Comparison of ENCODE assay signal across 20 mouse cellular contexts in the genomic region with DNA sequence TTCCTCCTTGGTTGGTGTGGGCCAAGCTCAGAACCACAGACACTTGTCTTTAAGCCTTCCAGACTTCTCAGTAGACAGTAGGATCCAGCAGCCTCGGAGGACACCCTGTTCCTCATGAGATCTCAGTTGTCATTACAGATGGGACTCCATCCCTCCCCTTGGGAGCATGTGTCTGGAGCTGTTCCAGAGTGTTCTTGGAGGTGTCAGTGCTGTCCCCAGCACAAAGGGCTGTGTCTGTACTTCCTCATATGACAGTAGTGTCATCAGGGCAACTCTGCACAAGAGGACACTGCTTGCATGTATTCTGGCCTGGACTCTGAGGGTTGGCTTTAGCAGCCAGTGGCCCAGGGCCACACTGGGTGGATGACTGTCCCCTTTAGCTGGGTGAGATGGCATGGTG. TPM values are rescaled to one million over a fixed set of nuclear protein-coding genes. Genes with fewer than 3 reads are reported as not detected.
DNase-seq lines count a peak whose midpoint lies in the region; TF ChIP-seq lines count a peak whose summit lies in the region.
"Had no signal": no experiment of that assay in that cellular context is flagged by ENCODE, and none has a peak within 500 bp of the region (broad histone marks: within the 10 kb centered on the region; RNA-seq: fewer than 3 reads in every experiment).

No protein-coding gene starts in this region.

- 82% methylated on average over 1 of the region's 1 CpGs for WGBS in heart, embryonic 10.5 days
- WGBS in limb, embryonic 10.5 days, result 90% methylated on average over 1 of the region's 1 CpGs

- peak; percentile 19 for DNase-seq in heart, adult 8-10 months (ENCODE audit: low spot score)
- DNase-seq in heart, embryonic 10.5 days (ENCODE audit: low spot score), result no peak
- no peak for DNase-seq in layer of hippocampus, adult 2 months (ENCODE audit: low spot score in 2 of 2)
- DNase-seq in layer of hippocampus, postnatal 14 days (ENCODE audit: low spot score in 2 of 2), result no peak
- DNase-seq in adipocyte (ENCODE audit: low spot score), result peak; percentile 11
- peak; percentile 63 for DNase-seq in brain, adult 2 months (ENCODE audit: low read depth, low spot score)
- DNase-seq in limb, embryonic 10.5 days (ENCODE audit: low spot score), result no peak
- DNase-seq in embryo, embryonic 9.5 days (ENCODE audit: extremely low spot score), result no peak
- DNase-seq: adrenal gland, postnatal 10 days; cerebellum, adult 9-11 months; forebrain, postnatal 0 days; kidney, postnatal 36 days; lung, embryonic 14.5 days; right cerebral cortex, postnatal 25 days; thymus, adult 18-20 months had no signal

- H3K9me3 ChIP-seq in heart, embryonic 10.5 days, result no peaks in the 10 kb centered on the region
- H3K9me3 ChIP-seq in limb, embryonic 10.5 days (replicated peaks), result no peaks in the 10 kb centered on the region
- H3K9me3 ChIP-seq: embryonic facial prominence, embryonic 13.5 days; heart, embryonic 13.5 days; liver, embryonic 12.5 days; megakaryocyte, embryonic 14.5 days; stomach, embryonic 15.5 days had no signal

- no peak overlapping the region for H3K27ac ChIP-seq in heart, embryonic 10.5 days
- H3K27ac ChIP-seq in layer of hippocampus, adult 2 months, result peak overlapping the region; percentile 95
- H3K27ac ChIP-seq in limb, embryonic 10.5 days, result no peak overlapping the region
- H3K27ac ChIP-seq: embryonic facial prominence, embryonic 13.5 days; heart, embryonic 13.5 days; liver, embryonic 12.5 days; stomach, embryonic 15.5 days had no signal

- no peaks in the 10 kb centered on the region for H3K27me3 ChIP-seq in heart, embryonic 10.5 days (ENCODE audit: insufficient read depth, poor library complexity, severe bottlenecking)
- no peaks in the 10 kb centered on the region for H3K27me3 ChIP-seq in limb, embryonic 10.5 days (ENCODE audit: low read depth, poor library complexity, severe bottlenecking)
- H3K27me3 ChIP-seq: embryonic facial prominence, embryonic 13.5 days; heart, embryonic 13.5 days; liver, embryonic 12.5 days; megakaryocyte, embryonic 14.5 days; stomach, embryonic 15.5 days had no signal

- peaks cover 84% of the 10 kb centered on the region for H3K36me3 ChIP-seq in heart, embryonic 10.5 days
- peaks cover 98% of the 10 kb centered on the region for H3K36me3 ChIP-seq in limb, embryonic 10.5 days

- TF ChIP-seq CTCF in layer of hippocampus, adult 2 months (conservative IDR thresholded peaks at IDR 0.05), result no peak

- no peak overlapping the region for H3K4me3 ChIP-seq in heart, embryonic 10.5 days
- no peak overlapping the region for H3K4me3 ChIP-seq in layer of hippocampus, adult 2 months
- H3K4me3 ChIP-seq in limb, embryonic 10.5 days, result no peak overlapping the region
- H3K4me3 ChIP-seq: embryonic facial prominence, embryonic 13.5 days; heart, embryonic 13.5 days; liver, embryonic 12.5 days; megakaryocyte, embryonic 14.5 days; stomach, embryonic 15.5 days had no signal

- H3K4me1 ChIP-seq in heart, embryonic 10.5 days, result peaks cover 19% of the 10 kb centered on the region
- peaks cover 4% of the 10 kb centered on the region; the same call in 1 of the 2 replicates for H3K4me1 ChIP-seq in limb, embryonic 10.5 days
- H3K4me1 ChIP-seq: embryonic facial prominence, embryonic 13.5 days; stomach, embryonic 15.5 days had no signal

RNA-seq across cellular contexts. Expression of a gene that starts 49.0 kb away (rescaled TPM):
- 10 to 100 TPM; 29.0 to 34.4 (median 32.4) TPM for total RNA-seq in heart, adult 8-10 months (2022)
- 34.6 and 35.6 TPM in 2 replicates for polyA plus RNA-seq in heart, embryonic 10.5 days (2016; fragmentation: Nextera tagmentation; extraction: Ambion mirVana)
- 10 to 100 TPM; 87.8 to 96.3 TPM for total RNA-seq in layer of hippocampus, adult 2 months (2021)
- 10 to 100 TPM; 79.7 to 84.5 TPM for total RNA-seq in layer of hippocampus, postnatal 14 days (2021)
- polyA plus RNA-seq in limb, embryonic 10.5 days (2016; fragmentation: Nextera tagmentation; extraction: Ambion mirVana), result 37.7 and 46.8 TPM in 2 replicates

Comparison
In these comparisons a context has a peak if more than half of its experiments do, and no peak if none do; other contexts are left out.
1. DNase-seq: peak in heart, adult 8-10 months (single experiment), adipocyte (single experiment) and brain, adult 2 months (single experiment); none in heart, embryonic 10.5 days (single experiment), layer of hippocampus, adult 2 months (0 of 2), layer of hippocampus, postnatal 14 days (0 of 2), limb, embryonic 10.5 days (single experiment) and embryo, embryonic 9.5 days (single experiment).